Mouse (Mus musculus): ENCODE measurements around the gene Cry1.

The Cry1 gene

GRCm38 (mm10) chr10:85184964-85185608 lies at the start of gene Cry1:
Cry1 (minus strand) TSS chr10:85185064.
- DNase-seq (ENCODE audit: low read depth) = peak; percentile 99

- DNase-seq (ENCODE audit: low read depth) = no peak
Measured at GRCm38 (mm10) chr10:85221771-85222050, 36.8 kb upstream of the Cry1 start.

- peak; percentile 88 for DNase-seq (ENCODE audit: low read depth)
Measured at GRCm38 (mm10) chr10:85220918-85221770, 36.3 kb upstream of the Cry1 start.

- peak; percentile 6 for DNase-seq (ENCODE audit: low read depth)
Measured at GRCm38 (mm10) chr10:85214847-85215246, 30.0 kb upstream of the Cry1 start.

GRCm38 (mm10) chr10:85211673-85212072 lies 26.8 kb upstream of the Cry1 start:
- peak; percentile 13 for DNase-seq (ENCODE audit: low read depth)

GRCm38 (mm10) chr10:85210125-85210524 lies 25.3 kb upstream of the Cry1 start:
- no peak for DNase-seq (ENCODE audit: low read depth)

GRCm38 (mm10) chr10:85209119-85209605 lies 24.3 kb upstream of the Cry1 start:
- no peak for DNase-seq (ENCODE audit: low read depth)

- DNase-seq (ENCODE audit: low read depth) = no peak
Measured at GRCm38 (mm10) chr10:85205316-85205715, 20.5 kb upstream of the Cry1 start.

GRCm38 (mm10) chr10:85204255-85204855 lies 19.5 kb upstream of the Cry1 start:
- no peak for DNase-seq (ENCODE audit: low read depth)

- DNase-seq (ENCODE audit: low read depth) = no peak
Measured at GRCm38 (mm10) chr10:85194528-85194927, 9.7 kb upstream of the Cry1 start.

GRCm38 (mm10) chr10:85193321-85193720 lies 8.5 kb upstream of the Cry1 start:
- DNase-seq (ENCODE audit: low read depth) = no peak

GRCm38 (mm10) chr10:85190652-85191051 lies 5.8 kb upstream of the Cry1 start:
- no peak for DNase-seq (ENCODE audit: low read depth)

- peak; percentile 10 for DNase-seq (ENCODE audit: low read depth)
Measured at GRCm38 (mm10) chr10:85189966-85190365, 5.1 kb upstream of the Cry1 start.

GRCm38 (mm10) chr10:85186499-85186794 lies 1.6 kb upstream of the Cry1 start:
- no peak for DNase-seq (ENCODE audit: low read depth)

- DNase-seq (ENCODE audit: low read depth) = peak; percentile 61
Measured at GRCm38 (mm10) chr10:85185639-85186498, 1.0 kb upstream of the Cry1 start.

GRCm38 (mm10) chr10:85184201-85184963 lies 482 bp downstream of the Cry1 start:
- peak; percentile 19 for DNase-seq (ENCODE audit: low read depth)

- peak; percentile 87 for DNase-seq (ENCODE audit: low read depth)
Measured at GRCm38 (mm10) chr10:85183619-85184018, 1.2 kb downstream of the Cry1 start.

GRCm38 (mm10) chr10:85182766-85183165 lies 2.1 kb downstream of the Cry1 start:
- DNase-seq (ENCODE audit: low read depth) = no peak

GRCm38 (mm10) chr10:85176640-85177039 lies 8.2 kb downstream of the Cry1 start:
- DNase-seq (ENCODE audit: low read depth) = no peak

GRCm38 (mm10) chr10:85165306-85165705 lies 19.6 kb downstream of the Cry1 start:
- DNase-seq (ENCODE audit: low read depth) = no peak

- no peak for DNase-seq (ENCODE audit: low read depth)
Measured at GRCm38 (mm10) chr10:85164791-85165190, 20.1 kb downstream of the Cry1 start.
